Mouse (Mus musculus) midbrain, embryonic 11.5 days (tissue): ENCODE measurements around the gene Ldb3. TPM values are rescaled to one million over a fixed set of nuclear protein-coding genes. Genes with fewer than 3 reads are reported as not detected.

ENCODE experiments used
- ATAC-seq: fragments of 200-750 bp; cut with Nextera tagmentation; 2 replicates; pipeline ENCODE4 v1.8.0; 2017; ENCODE audit warnings: moderate TSS enrichment, moderate library complexity; ENCODE audit not compliant: low FRiP score
- DNase-seq: peaks from one replicate; pipeline ENCODE4 v3.0.0; 2015; ENCODE audit warnings: low spot score; ENCODE audit errors: missing footprints
- H3K27ac ChIP-seq: fragments of 300-500 bp; sonication (generic); 2 replicates; pipeline ENCODE4 v1.5.1; 2014; ENCODE audit warnings: low read depth, low read length
- H3K27me3 ChIP-seq: fragments of 300-500 bp; sonication (generic); 2 replicates; pipeline ENCODE4 v1.6.1; 2014; ENCODE audit warnings: mild to moderate bottlenecking, low read length, moderate library complexity, mixed read lengths; ENCODE audit not compliant: control insufficient read depth, insufficient read depth
- H3K36me3 ChIP-seq: fragments of 300-500 bp; sonication (generic); 2 replicates; pipeline ENCODE4 v1.6.1; 2014; ENCODE audit warnings: mild to moderate bottlenecking, low read length, moderate library complexity, mixed read lengths; ENCODE audit not compliant: control insufficient read depth, insufficient read depth
- H3K4me1 ChIP-seq: fragments of 300-500 bp; sonication (generic); 2 replicates; pipeline ENCODE4 v1.6.1; 2014; ENCODE audit warnings: low read length; ENCODE audit not compliant: control insufficient read depth, insufficient read depth
- H3K4me2 ChIP-seq: fragments of 300-500 bp; sonication (generic); 2 replicates; pipeline ENCODE4 v1.6.1; 2014; ENCODE audit warnings: mild to moderate bottlenecking, moderate library complexity
- H3K4me3 ChIP-seq: fragments of 300-500 bp; sonication (generic); 2 replicates; pipeline ENCODE4 v1.5.1; 2014; ENCODE audit warnings: low read depth, low read length
- H3K9ac ChIP-seq: fragments of 300-500 bp; sonication (generic); 2 replicates; pipeline ENCODE4 v1.6.1; 2014; ENCODE audit warnings: low read length
- H3K9me3 ChIP-seq: fragments of 300-500 bp; sonication (generic); 2 replicates; pipeline ENCODE4 v1.6.1; 2016; ENCODE audit warnings: low read length; ENCODE audit not compliant: control insufficient read depth
- WGBS: fragments of 180-500 bp; shearing (Covaris S2); extraction: QIAGEN DNeasy Blood & Tissue Kit; methylation state at CpG from one replicate; pipeline ENCODE4 v1.1.7; 2014; 5-methylcytosine and 5-hydroxymethylcytosine counted together
- polyA plus RNA-seq: library from polyadenylated mRNA; unstranded; fragments of >200 nt; fragmentation: Nextera tagmentation; extraction: Ambion mirVana; gene quantifications from 2 replicates; pipeline ENCODE4 v1.2.1, GENCODE M21; 2014

Ldb3 gene
- polyA plus RNA-seq, 1 experiment from 2014 or later: 0.07 TPM

GRCm38 (mm10) chr14:34535883-34536282 lies 52.6 kb downstream of the Ldb3 start:
- Histone ChIP-seq H3K27ac (no peak overlapping the region), H3K9ac (no peak overlapping the region), H3K4me3 (no peak overlapping the region), H3K4me1 (no peaks in the 10 kb centered on the region), H3K27me3 (no peaks in the 10 kb centered on the region), H3K36me3 (no peaks in the 10 kb centered on the region), H3K9me3 (no peaks in the 10 kb centered on the region), H3K4me2 (no peak overlapping the region)
- WGBS: 78% methylated on average over 4 of the region's 4 CpGs
- DNase-seq (no peak), ATAC-seq (no peak)

- Histone ChIP-seq H3K4me2 (no peak overlapping the region), H3K4me3 (no peak overlapping the region), H3K36me3 (no peaks in the 10 kb centered on the region), H3K27me3 (no peaks in the 10 kb centered on the region), H3K9ac (no peak overlapping the region), H3K27ac (no peak overlapping the region), H3K4me1 (no peaks in the 10 kb centered on the region), H3K9me3 (peaks cover 3% of the 10 kb centered on the region; the same call in 1 of the 2 replicates)
- ATAC-seq (no peak), DNase-seq (no peak)
- 83% methylated on average over 5 of the region's 5 CpGs for WGBS
Measured at GRCm38 (mm10) chr14:34533537-34533936, 54.9 kb downstream of the Ldb3 start.

- Histone ChIP-seq H3K4me3 (no peak overlapping the region), H3K27me3 (no peaks in the 10 kb centered on the region), H3K4me1 (no peaks in the 10 kb centered on the region), H3K9me3 (peaks cover 3% of the 10 kb centered on the region; the same call in 1 of the 2 replicates), H3K9ac (no peak overlapping the region), H3K36me3 (no peaks in the 10 kb centered on the region), H3K27ac (no peak overlapping the region), H3K4me2 (no peak overlapping the region)
- DNase-seq (no peak), ATAC-seq (no peak)
- WGBS: 84% methylated on average over 6 of the region's 6 CpGs
Measured at GRCm38 (mm10) chr14:34532536-34532935, 55.9 kb downstream of the Ldb3 start.

GRCm38 (mm10) chr14:34528804-34529203 lies 59.7 kb downstream of the Ldb3 start:
- Histone ChIP-seq H3K27ac (no peak overlapping the region), H3K4me3 (no peak overlapping the region), H3K4me2 (no peak overlapping the region), H3K27me3 (no peaks in the 10 kb centered on the region), H3K36me3 (no peaks in the 10 kb centered on the region), H3K9ac (no peak overlapping the region), H3K9me3 (peaks cover 3% of the 10 kb centered on the region; the same call in 1 of the 2 replicates), H3K4me1 (no peaks in the 10 kb centered on the region)
- no peak for ATAC-seq
- DNase-seq: no peak
- WGBS: 73% methylated on average over 8 of the region's 8 CpGs

GRCm38 (mm10) chr14:34522701-34523100 lies 65.8 kb downstream of the Ldb3 start, which contains the start of gene 9230112D13Rik:
9230112D13Rik (minus strand) TSS chr14:34522801.
- Histone ChIP-seq H3K9me3 (no peaks in the 10 kb centered on the region), H3K4me2 (no peak within 1 kb of the TSS), H3K4me3 (no peak within 1 kb of the TSS), H3K9ac (no peak within 1 kb of the TSS), H3K27ac (no peak within 1 kb of the TSS), H3K4me1 (no peaks in the 10 kb centered on the region), H3K36me3 (no peaks in the 10 kb centered on the region), H3K27me3 (no peaks in the 10 kb centered on the region; the same call in 1 of the 2 replicates)
- no peak for DNase-seq
- 88% methylated on average over 8 of the region's 8 CpGs for WGBS
- ATAC-seq: no peak

GRCm38 (mm10) chr14:34517959-34518544 lies 70.4 kb downstream of the Ldb3 start:
- no peak for ATAC-seq
- no peaks in the 10 kb centered on the region for H3K4me1 ChIP-seq
- no peaks in the 10 kb centered on the region; the same call in 1 of the 2 replicates for H3K27me3 ChIP-seq
- no peaks in the 10 kb centered on the region for H3K36me3 ChIP-seq
- 88% methylated on average over 8 of the region's 8 CpGs for WGBS
- H3K9me3 ChIP-seq: no peaks in the 10 kb centered on the region
- no peak overlapping the region for H3K9ac ChIP-seq
- no peak overlapping the region for H3K4me2 ChIP-seq
- no peak for DNase-seq
- no peak overlapping the region for H3K27ac ChIP-seq
- no peak overlapping the region for H3K4me3 ChIP-seq

- Histone ChIP-seq H3K36me3 (no peaks in the 10 kb centered on the region), H3K27ac (no peak overlapping the region), H3K4me1 (no peaks in the 10 kb centered on the region), H3K27me3 (no peaks in the 10 kb centered on the region; the same call in 1 of the 2 replicates), H3K9ac (no peak overlapping the region), H3K9me3 (no peaks in the 10 kb centered on the region), H3K4me2 (no peak overlapping the region), H3K4me3 (no peak overlapping the region)
- 94% methylated on average over 10 of the region's 10 CpGs for WGBS
- ATAC-seq: no peak
- DNase-seq: no peak
Measured at GRCm38 (mm10) chr14:34516960-34517577, 71.4 kb downstream of the Ldb3 start.

GRCm38 (mm10) chr14:34515860-34516259 lies 72.6 kb downstream of the Ldb3 start:
- Histone ChIP-seq H3K4me2 (no peak overlapping the region), H3K27me3 (no peaks in the 10 kb centered on the region; the same call in 1 of the 2 replicates), H3K4me1 (no peaks in the 10 kb centered on the region), H3K9ac (no peak overlapping the region), H3K36me3 (no peaks in the 10 kb centered on the region), H3K27ac (no peak overlapping the region), H3K9me3 (no peaks in the 10 kb centered on the region), H3K4me3 (no peak overlapping the region)
- DNase-seq (no peak), ATAC-seq (no peak)
- 88% methylated on average over 5 of the region's 5 CpGs for WGBS

GRCm38 (mm10) chr14:34514120-34514519 lies 74.4 kb downstream of the Ldb3 start:
- WGBS: 56% methylated on average over 6 of the region's 6 CpGs
- no peaks in the 10 kb centered on the region; the same call in 1 of the 2 replicates for H3K27me3 ChIP-seq
- H3K4me2 ChIP-seq: no peak overlapping the region
- DNase-seq: no peak
- H3K4me3 ChIP-seq: no peak overlapping the region
- no peak overlapping the region for H3K27ac ChIP-seq
- H3K9me3 ChIP-seq: no peaks in the 10 kb centered on the region
- no peak for ATAC-seq
- no peaks in the 10 kb centered on the region for H3K36me3 ChIP-seq
- no peaks in the 10 kb centered on the region for H3K4me1 ChIP-seq
- no peak overlapping the region for H3K9ac ChIP-seq
